Mouse (Mus musculus): ENCODE data around the gene Nfix. TPM values are rescaled to one million over a fixed set of nuclear protein-coding genes. Genes with fewer than 3 reads are reported as not detected.
A peak's percentile ranks its signal among the peaks of the same experiment; 100 is the strongest.

Nfix gene
- total RNA-seq, 2 experiments from 2014 or later, result 12.0 to 44.4 TPM

GRCm38 (mm10) chr8:84704356-84704755 lies 95.8 kb downstream of the Nfix start:
- ATAC-seq (replicated peaks; ENCODE audit: poor library complexity), result no peak

GRCm38 (mm10) chr8:84703466-84704249 lies 96.5 kb downstream of the Nfix start:
- ATAC-seq (replicated peaks; ENCODE audit: poor library complexity), result peak; percentile 8

- no peak for ATAC-seq (replicated peaks; ENCODE audit: poor library complexity)
These were observed 97.1 kb downstream of the Nfix start for GRCm38 (mm10) chr8:84702963-84703465.

GRCm38 (mm10) chr8:84702561-84702960 lies 97.6 kb downstream of the Nfix start:
- ATAC-seq (replicated peaks; ENCODE audit: poor library complexity), result no peak

- ATAC-seq (replicated peaks; ENCODE audit: poor library complexity), result peak; percentile 49
These were observed 98.9 kb downstream of the Nfix start, which contains the start of gene Lyl1 for GRCm38 (mm10) chr8:84700941-84701911. TSS of gene Lyl1 (plus strand) at chr8:84701457.

- no peak for ATAC-seq (replicated peaks; ENCODE audit: poor library complexity)
These were observed 99.6 kb downstream of the Nfix start for GRCm38 (mm10) chr8:84700526-84700925.

GRCm38 (mm10) chr8:84699861-84700322 lies 100.3 kb downstream of the Nfix start:
- peak; percentile 34 for ATAC-seq (replicated peaks; ENCODE audit: poor library complexity)

GRCm38 (mm10) chr8:84698929-84699401 lies 101.2 kb downstream of the Nfix start:
- ATAC-seq (replicated peaks; ENCODE audit: poor library complexity), result no peak

- ATAC-seq (replicated peaks; ENCODE audit: poor library complexity), result no peak
These were observed 101.9 kb downstream of the Nfix start for GRCm38 (mm10) chr8:84698288-84698687.

- ATAC-seq (replicated peaks; ENCODE audit: poor library complexity), result peak; percentile 21
These were observed 102.7 kb downstream of the Nfix start for GRCm38 (mm10) chr8:84697166-84698130.

GRCm38 (mm10) chr8:84695140-84695539 lies 105.0 kb downstream of the Nfix start:
- no peak for ATAC-seq (replicated peaks; ENCODE audit: poor library complexity)

- ATAC-seq (replicated peaks; ENCODE audit: poor library complexity), result no peak
These were observed 106.8 kb downstream of the Nfix start for GRCm38 (mm10) chr8:84693332-84693731.

GRCm38 (mm10) chr8:84689091-84689915 lies 110.8 kb downstream of the Nfix start:
- peak; percentile 80 for ATAC-seq (replicated peaks; ENCODE audit: poor library complexity)

GRCm38 (mm10) chr8:84687705-84688100 lies 112.4 kb downstream of the Nfix start, which contains the start of gene Nacc1:
TSS of gene Nacc1 (minus strand) at chr8:84687862.
- ATAC-seq (replicated peaks; ENCODE audit: poor library complexity), result peak; percentile 81

- ATAC-seq (replicated peaks; ENCODE audit: poor library complexity), result peak; percentile 10; the same call in 1 of the 2 replicates
These were observed 113.0 kb downstream of the Nfix start for GRCm38 (mm10) chr8:84687003-84687704.

GRCm38 (mm10) chr8:84686191-84687002 lies 113.7 kb downstream of the Nfix start, which contains the start of gene Trmt1:
TSS of gene Trmt1 (plus strand) at chr8:84686307.
- 0 out of 2 replicates have a peak, but pooled peaks have one; percentile 8 for ATAC-seq (replicated peaks; ENCODE audit: poor library complexity)

GRCm38 (mm10) chr8:84684537-84684936 lies 115.6 kb downstream of the Nfix start:
- no peak for ATAC-seq (replicated peaks; ENCODE audit: poor library complexity)
